ENCODE assay signal across 1 mouse cellular context in genomic region chr8:110071600-110071999, GRCm38 (mm10).
TF ChIP-seq lines count a peak whose summit lies in the region.

No protein-coding gene starts in this region.

TF ChIP-seq in CH12.LX, 34 proteins besides CTCF, POLR2A, EP300 and RAD21 (continued from another document):
- TF ChIP-seq MEF2A (IDR thresholded peaks at IDR 0.05; ENCODE audit: borderline replicate concordance, low read depth, low read length): 0 out of 2 replicates have a peak, but pooled peaks have one; percentile 21
- peak; percentile 90 for TF ChIP-seq SMC3 (IDR thresholded peaks at IDR 0.05; ENCODE audit: low read depth, low read length)
- no peak for TF ChIP-seq ELF1 (IDR thresholded peaks at IDR 0.05; ENCODE audit: low read depth, low read length)
- no peak for TF ChIP-seq JUN (IDR thresholded peaks at IDR 0.05; ENCODE audit: insufficient read depth, low read depth, low read length)
- TF ChIP-seq ZMIZ1 (IDR thresholded peaks at IDR 0.05; ENCODE audit: low read depth, low read length): no peak
- TF ChIP-seq UBTF (IDR thresholded peaks at IDR 0.05; ENCODE audit: low read depth, low read length): no peak
- TF ChIP-seq MYC (IDR thresholded peaks at IDR 0.05; ENCODE audit: low read depth, low read length): peak; percentile 74; the same call in 1 of the 2 replicates
- no peak for TF ChIP-seq CHD2 (IDR thresholded peaks at IDR 0.05; ENCODE audit: low read length)
- TF ChIP-seq NELFE (IDR thresholded peaks at IDR 0.05; ENCODE audit: low read depth, low read length): no peak
- TF ChIP-seq CHD1 (IDR thresholded peaks at IDR 0.05; ENCODE audit: low read depth, low read length): no peak
